In genomic region chr4:21990580-21991235, GRCm38 (mm10) we compare ENCODE assay signal across 10 mouse cellular contexts. TPM values are rescaled to one million over a fixed set of nuclear protein-coding genes. Genes with fewer than 3 reads are reported as not detected.
A peak's percentile ranks its signal among the peaks of the same experiment; 100 is the strongest.
DNase-seq lines count a peak whose midpoint lies in the region; ATAC-seq and TF ChIP-seq lines count a peak whose summit lies in the region.
"Had no signal": no experiment of that assay in that cellular context is flagged by ENCODE, and none has a peak within 500 bp of the region (broad histone marks: within the 10 kb centered on the region; RNA-seq: fewer than 3 reads in every experiment).

No protein-coding gene starts in this region.

- no peak overlapping the region for H3K9ac ChIP-seq in hindbrain, embryonic 15.5 days
- H3K9ac ChIP-seq: embryonic facial prominence, embryonic 15.5 days; kidney, embryonic 15.5 days had no signal

- no peaks in the 10 kb centered on the region for H3K4me1 ChIP-seq in hindbrain, embryonic 15.5 days (replicated peaks)
- H3K4me1 ChIP-seq: embryonic facial prominence, embryonic 15.5 days; kidney, embryonic 15.5 days had no signal

- H3K4me2 ChIP-seq in hindbrain, embryonic 15.5 days: no peak overlapping the region
- H3K4me2 ChIP-seq: embryonic facial prominence, embryonic 15.5 days; kidney, embryonic 15.5 days had no signal

- DNase-seq in gastrocnemius, adult 2 months: no peak
- no peak for DNase-seq in gastrocnemius, postnatal 14 days
- DNase-seq in 3T3-L1 (ENCODE audit: low read depth, low spot score) (peak; percentile 61), ZHBTc4 (ENCODE audit: low read depth, low spot score) (peak; percentile 30)
- DNase-seq in spleen, postnatal 36 days (ENCODE audit: low spot score in 2 of 2): no peak
- DNase-seq in adrenal gland, adult 2 months: no peak
- no peak for DNase-seq in testis, postnatal 14 days (ENCODE audit: low spot score)

- peak; percentile 75; the same call in 1 of the 2 replicates for ATAC-seq in hindbrain, embryonic 15.5 days (ENCODE audit: low FRiP score, low read depth)

- H3K36me3 ChIP-seq in hindbrain, embryonic 15.5 days: peaks cover 27% of the 10 kb centered on the region

- 47% methylated on average over 3 of the region's 3 CpGs for WGBS in hindbrain, embryonic 15.5 days

- H3K27me3 ChIP-seq in hindbrain, embryonic 15.5 days: no peaks in the 10 kb centered on the region
- H3K27me3 ChIP-seq: embryonic facial prominence, embryonic 15.5 days; kidney, embryonic 15.5 days had no signal

- intact Hi-C loops in gastrocnemius, adult 2 months (cut with DNase I): loop anchor here (2.0 kb wide), 1 partner anchor 144 kb away; the partner anchor contains the start of gene Pnisr
- intact Hi-C loops in gastrocnemius, postnatal 14 days (cut with DNase I; ENCODE audit: low total_unique reads): no loop called here

- no peaks in the 10 kb centered on the region for H3K9me3 ChIP-seq in hindbrain, embryonic 15.5 days
- H3K9me3 ChIP-seq: embryonic facial prominence, embryonic 15.5 days; kidney, embryonic 15.5 days had no signal

- peak; percentile 68 for TF ChIP-seq CTCF in gastrocnemius, adult 2 months (IDR thresholded peaks at IDR 0.05)

- H3K4me3 ChIP-seq in gastrocnemius, adult 2 months: no peak overlapping the region
- no peak overlapping the region for H3K4me3 ChIP-seq in hindbrain, embryonic 15.5 days
- H3K4me3 ChIP-seq: embryonic facial prominence, embryonic 15.5 days; kidney, embryonic 15.5 days had no signal

- no peak overlapping the region for H3K27ac ChIP-seq in gastrocnemius, adult 2 months
- no peak overlapping the region for H3K27ac ChIP-seq in hindbrain, embryonic 15.5 days (replicated peaks)
- H3K27ac ChIP-seq: embryonic facial prominence, embryonic 15.5 days; kidney, embryonic 15.5 days had no signal

RNA-seq across cellular contexts. Expression of gene Faxc, which starts 59.6 kb away (rescaled TPM):
- total RNA-seq in gastrocnemius, adult 2 months (2021): under 1 TPM; 0.89 to 0.98 TPM
- total RNA-seq in gastrocnemius, postnatal 14 days (2021): 1 to 10 TPM; 1.6 to 1.9 TPM
- polyA plus RNA-seq in hindbrain, embryonic 15.5 days (2015; fragmentation: Nextera tagmentation; extraction: Ambion mirVana): 16.8 and 18.2 TPM in 2 replicates
- total RNA-seq in adrenal gland, adult 2 months (2021): 1 to 10 TPM; 3.2 to 5.8 TPM
- 1.0 and 1.2 TPM in 2 replicates for polyA plus RNA-seq in adrenal gland, adult 2 months (2012; rRNA removed)

Comparison
In these comparisons a context has a peak if more than half of its experiments do, and no peak if none do; other contexts are left out.
1. DNase-seq: peak in 3T3-L1 (single experiment) and ZHBTc4 (single experiment); none in gastrocnemius, adult 2 months (single experiment), gastrocnemius, postnatal 14 days (single experiment), spleen, postnatal 36 days (0 of 2), adrenal gland, adult 2 months (single experiment) and testis, postnatal 14 days (single experiment).